Mouse (Mus musculus): ENCODE results near the gene Osbpl8. TPM values are rescaled to one million over a fixed set of nuclear protein-coding genes. Genes with fewer than 3 reads are reported as not detected.

Osbpl8 gene
- polyA plus RNA-seq, 1 experiment: 17.1 TPM

GRCm38 (mm10) chr10:111320579-111320978 lies 156.0 kb downstream of the Osbpl8 start:
- DNase-seq: no peak
- no peak overlapping the region for H3K4me3 ChIP-seq (ENCODE audit: insufficient read depth, low read depth, low read length)
- H3K4me1 ChIP-seq (ENCODE audit: control insufficient read depth, insufficient read depth, low read length): no peaks in the 10 kb centered on the region
- H3K36me3 ChIP-seq (ENCODE audit: control insufficient read depth, insufficient read depth, low read length): no peaks in the 10 kb centered on the region
- H3K27ac ChIP-seq (ENCODE audit: insufficient read depth, low read depth, low read length): no peak overlapping the region
- TF ChIP-seq CTCF (conservative IDR thresholded peaks at IDR 0.05; ENCODE audit: insufficient read depth, insufficient read length, low read depth, low read length): no peak
- no peak for TF ChIP-seq POLR2A (IDR thresholded peaks at IDR 0.05; ENCODE audit: low read depth, low read length)
- no peaks in the 10 kb centered on the region for H3K27me3 ChIP-seq (replicated peaks; ENCODE audit: control insufficient read depth, insufficient read depth, low read length)

GRCm38 (mm10) chr10:111327957-111328356 lies 163.4 kb downstream of the Osbpl8 start:
- no peaks in the 10 kb centered on the region for H3K27me3 ChIP-seq (replicated peaks; ENCODE audit: control insufficient read depth, insufficient read depth, low read length)
- WGBS: 48% methylated on average over 4 of the region's 4 CpGs
- DNase-seq: no peak
- H3K27ac ChIP-seq (ENCODE audit: insufficient read depth, low read depth, low read length): no peak overlapping the region
- no peaks in the 10 kb centered on the region for H3K36me3 ChIP-seq (ENCODE audit: control insufficient read depth, insufficient read depth, low read length)
- H3K4me1 ChIP-seq (ENCODE audit: control insufficient read depth, insufficient read depth, low read length): no peaks in the 10 kb centered on the region
- no peak for TF ChIP-seq CTCF (conservative IDR thresholded peaks at IDR 0.05; ENCODE audit: insufficient read depth, insufficient read length, low read depth, low read length)
- TF ChIP-seq POLR2A (IDR thresholded peaks at IDR 0.05; ENCODE audit: low read depth, low read length): no peak
- no peak overlapping the region for H3K4me3 ChIP-seq (ENCODE audit: insufficient read depth, low read depth, low read length)

- TF ChIP-seq CTCF (conservative IDR thresholded peaks at IDR 0.05; ENCODE audit: insufficient read depth, insufficient read length, low read depth, low read length): no peak
- TF ChIP-seq POLR2A (IDR thresholded peaks at IDR 0.05; ENCODE audit: low read depth, low read length): no peak
- H3K4me3 ChIP-seq (ENCODE audit: insufficient read depth, low read depth, low read length): no peak overlapping the region
- no peaks in the 10 kb centered on the region for H3K27me3 ChIP-seq (replicated peaks; ENCODE audit: control insufficient read depth, insufficient read depth, low read length)
- H3K36me3 ChIP-seq (ENCODE audit: control insufficient read depth, insufficient read depth, low read length): no peaks in the 10 kb centered on the region
- 49% methylated on average over 5 of the region's 5 CpGs for WGBS
- H3K4me1 ChIP-seq (ENCODE audit: control insufficient read depth, insufficient read depth, low read length): no peaks in the 10 kb centered on the region
- DNase-seq: peak; percentile 85
- H3K27ac ChIP-seq (ENCODE audit: insufficient read depth, low read depth, low read length): no peak overlapping the region
Observed at GRCm38 (mm10) chr10:111329326-111329725, 164.8 kb downstream of the Osbpl8 start.

GRCm38 (mm10) chr10:111334902-111335301 lies 170.3 kb downstream of the Osbpl8 start:
- Histone ChIP-seq H3K36me3 (ENCODE audit: control insufficient read depth, insufficient read depth, low read length) (no peaks in the 10 kb centered on the region), H3K4me1 (ENCODE audit: control insufficient read depth, insufficient read depth, low read length) (no peaks in the 10 kb centered on the region), H3K27me3 (replicated peaks; ENCODE audit: control insufficient read depth, insufficient read depth, low read length) (no peaks in the 10 kb centered on the region), H3K27ac (ENCODE audit: insufficient read depth, low read depth, low read length) (no peak overlapping the region), H3K4me3 (ENCODE audit: insufficient read depth, low read depth, low read length) (no peak overlapping the region)
- TF ChIP-seq CTCF (conservative IDR thresholded peaks at IDR 0.05; ENCODE audit: insufficient read depth, insufficient read length, low read depth, low read length) (no peak), POLR2A (IDR thresholded peaks at IDR 0.05; ENCODE audit: low read depth, low read length) (no peak)
- 97% methylated on average over 2 of the region's 2 CpGs for WGBS
- no peak for DNase-seq

GRCm38 (mm10) chr10:111335517-111336352 lies 171.2 kb downstream of the Osbpl8 start:
- peak; percentile 30 for DNase-seq
- Histone ChIP-seq H3K27ac (ENCODE audit: insufficient read depth, low read depth, low read length) (no peak overlapping the region), H3K36me3 (ENCODE audit: control insufficient read depth, insufficient read depth, low read length) (no peaks in the 10 kb centered on the region), H3K4me1 (ENCODE audit: control insufficient read depth, insufficient read depth, low read length) (no peaks in the 10 kb centered on the region), H3K4me3 (ENCODE audit: insufficient read depth, low read depth, low read length) (no peak overlapping the region), H3K27me3 (replicated peaks; ENCODE audit: control insufficient read depth, insufficient read depth, low read length) (no peaks in the 10 kb centered on the region)
- 18% methylated on average over 29 of the region's 29 CpGs for WGBS
- no peak for TF ChIP-seq POLR2A (IDR thresholded peaks at IDR 0.05; ENCODE audit: low read depth, low read length)
- no peak for TF ChIP-seq CTCF (conservative IDR thresholded peaks at IDR 0.05; ENCODE audit: insufficient read depth, insufficient read length, low read depth, low read length)

GRCm38 (mm10) chr10:111336353-111336713 lies 171.8 kb downstream of the Osbpl8 start:
- DNase-seq: no peak
- no peaks in the 10 kb centered on the region for H3K27me3 ChIP-seq (replicated peaks; ENCODE audit: control insufficient read depth, insufficient read depth, low read length)
- no peak overlapping the region for H3K27ac ChIP-seq (ENCODE audit: insufficient read depth, low read depth, low read length)
- no peaks in the 10 kb centered on the region for H3K36me3 ChIP-seq (ENCODE audit: control insufficient read depth, insufficient read depth, low read length)
- 28% methylated on average over 10 of the region's 10 CpGs for WGBS
- TF ChIP-seq POLR2A (IDR thresholded peaks at IDR 0.05; ENCODE audit: low read depth, low read length): no peak
- no peak for TF ChIP-seq CTCF (conservative IDR thresholded peaks at IDR 0.05; ENCODE audit: insufficient read depth, insufficient read length, low read depth, low read length)
- no peaks in the 10 kb centered on the region for H3K4me1 ChIP-seq (ENCODE audit: control insufficient read depth, insufficient read depth, low read length)
- no peak overlapping the region for H3K4me3 ChIP-seq (ENCODE audit: insufficient read depth, low read depth, low read length)

- TF ChIP-seq POLR2A (IDR thresholded peaks at IDR 0.05; ENCODE audit: low read depth, low read length) (no peak), CTCF (conservative IDR thresholded peaks at IDR 0.05; ENCODE audit: insufficient read depth, insufficient read length, low read depth, low read length) (no peak)
- Histone ChIP-seq H3K4me3 (ENCODE audit: insufficient read depth, low read depth, low read length) (no peak overlapping the region), H3K27ac (ENCODE audit: insufficient read depth, low read depth, low read length) (no peak overlapping the region), H3K4me1 (ENCODE audit: control insufficient read depth, insufficient read depth, low read length) (no peaks in the 10 kb centered on the region), H3K27me3 (replicated peaks; ENCODE audit: control insufficient read depth, insufficient read depth, low read length) (no peaks in the 10 kb centered on the region), H3K36me3 (ENCODE audit: control insufficient read depth, insufficient read depth, low read length) (no peaks in the 10 kb centered on the region)
- 50% methylated on average over 11 of the region's 11 CpGs for WGBS
- DNase-seq: peak; percentile 25
Observed at GRCm38 (mm10) chr10:111339296-111339695, 174.7 kb downstream of the Osbpl8 start.
